Mouse (Mus musculus) adrenal gland, adult 18-20 months (tissue): ENCODE data around the gene Syt5. TPM values are rescaled to one million over a fixed set of nuclear protein-coding genes. Genes with fewer than 3 reads are reported as not detected.

ENCODE experiments used
- DNase-seq, 2 experiments: peaks; one replicate each; pipeline ENCODE4 v3.0.0; 2021 to 2022; ENCODE audit warnings: low spot score in 2 of 2
- microRNA-seq, 2 experiments: library from miRNA; unstranded; fragments of <30 nt; microRNA quantifications; one replicate each; pipeline ENCODE4 v1.2.0; 2021; ENCODE audit warnings: borderline number of aligned reads in 2 of 2
- total RNA-seq, 2 experiments: library from RNA; stranded (reverse); gene quantifications; 1 replicate in 1 of 2; 2 replicates in 1 of 2; pipeline ENCODE4 v1.2.3; 2021

Gene Syt5
- total RNA-seq, 2 experiments from 2014 or later: 7.0 to 7.5 TPM

- peak; percentile 95 to 97 for DNase-seq
These were observed 45.6 kb downstream of the Syt5 start, which contains the start of gene Ppp1r12c for GRCm38 (mm10) chr7:4501558-4502397. TSS of gene Ppp1r12c (minus strand) at chr7:4501680.

- DNase-seq: peak; percentile 51 to 67
These were observed 46.4 kb downstream of the Syt5 start for GRCm38 (mm10) chr7:4500892-4501471.

GRCm38 (mm10) chr7:4499034-4499433, 48.3 kb downstream of the Syt5 start:
- no peak for DNase-seq

- DNase-seq: no peak
These were observed 49.1 kb downstream of the Syt5 start for GRCm38 (mm10) chr7:4498251-4498650.

- no peak for DNase-seq
These were observed 50.0 kb downstream of the Syt5 start for GRCm38 (mm10) chr7:4497271-4497903.

GRCm38 (mm10) chr7:4496468-4496867, 50.9 kb downstream of the Syt5 start:
- no peak for DNase-seq

GRCm38 (mm10) chr7:4493991-4494390, 53.4 kb downstream of the Syt5 start:
- DNase-seq: no peak

GRCm38 (mm10) chr7:4492284-4493224, 54.8 kb downstream of the Syt5 start:
- no peak for DNase-seq

GRCm38 (mm10) chr7:4491308-4491707, 56.0 kb downstream of the Syt5 start:
- no peak for DNase-seq

Small RNAs within 50 kb of the gene (microRNA-seq; reads per million reads assigned to microRNA genes)
- 0 reads per million in 2 experiments for gene Gm23577

Other genes with a start within 250 kb of the Syt5 start
- under 1 TPM; 0.26 to 0.27 TPM for gene Ncr1, start 209.8 kb downstream of the Syt5 start, total RNA-seq
- under 1 TPM; 0.03 to 0.10 TPM for gene Gp6, start 149.8 kb downstream of the Syt5 start, total RNA-seq
- 10 to 100 TPM; 22.0 to 26.1 TPM for gene Rdh13, start 101.9 kb downstream of the Syt5 start, total RNA-seq
- gene Eps8l1, start 86.9 kb downstream of the Syt5 start, total RNA-seq: 1 to 10 TPM; 2.6 to 3.0 TPM
- gene Ppp1r12c, start 45.9 kb downstream of the Syt5 start, total RNA-seq: 10 to 100 TPM; 95.9 to 96.6 TPM
- 1 to 10 TPM in 1 of 2 experiments, under 1 TPM in 1; 0.50 to 1.4 TPM for gene Tnnt1, start 31.2 kb downstream of the Syt5 start, total RNA-seq
- gene Tnni3, start 23.3 kb downstream of the Syt5 start, total RNA-seq: under 1 TPM in 1 of 2 experiments, not detected in 1; 0.66 TPM
- 1 to 10 TPM in 1 of 2 experiments, under 1 TPM in 1; 0.51 to 1.2 TPM for gene Dnaaf3, start 15.1 kb downstream of the Syt5 start, total RNA-seq
- gene Ptprh, start 56.5 kb upstream of the Syt5 start, total RNA-seq: not detected
- 1 to 10 TPM; 7.4 to 9.6 TPM for gene Tmem86b, start 83.9 kb upstream of the Syt5 start, total RNA-seq
- gene Ppp6r1, start 111.5 kb upstream of the Syt5 start, total RNA-seq: 10 to 100 TPM; 79.2 to 98.8 TPM
- gene Hspbp1, start 137.5 kb upstream of the Syt5 start, total RNA-seq: 10 to 100 TPM; 47.8 TPM
- 1 to 10 TPM; 4.0 to 5.3 TPM for gene Brsk1, start 143.1 kb upstream of the Syt5 start, total RNA-seq
- under 1 TPM; 0.36 to 0.38 TPM for gene Tmem150b, start 177.7 kb upstream of the Syt5 start, total RNA-seq
- 10 to 100 TPM; 34.5 to 35.3 TPM for gene Kmt5c, start 192.6 kb upstream of the Syt5 start, total RNA-seq
- gene Cox6b2, start 205.6 kb upstream of the Syt5 start, total RNA-seq: 10 to 100 TPM in 1 of 2 experiments, 1 to 10 TPM in 1; 7.6 to 10.6 TPM
- gene Fam71e2, start 223.8 kb upstream of the Syt5 start, total RNA-seq: not detected
- under 1 TPM; 0.17 to 0.51 TPM for gene Il11, start 235.3 kb upstream of the Syt5 start, total RNA-seq
- gene Tmem190, start 235.4 kb upstream of the Syt5 start, total RNA-seq: not detected
- gene Tmem238, start 242.1 kb upstream of the Syt5 start, total RNA-seq: 10 to 100 TPM in 1 of 2 experiments, 1 to 10 TPM in 1; 6.5 to 12.1 TPM
- gene Rpl28, start 245.3 kb upstream of the Syt5 start, total RNA-seq: 100 to 1,000 TPM; 849 to 923 TPM